Mouse (Mus musculus) brain, adult 2 months (tissue): ENCODE data around the gene Acot2.
"Not testable (repeated sequence)": the region's sequence is repeated elsewhere in the genome, so short reads cannot be mapped to it uniquely, and the experiment has no call there.

Experiments used
- DNase-seq: peaks from one replicate; pipeline ENCODE4 v3.0.0; 2011; ENCODE audit warnings: low read depth, low spot score

The Acot2 gene

GRCm38 (mm10) chr12:83998341-83999107, 10.9 kb downstream of the Acot2 start:
- DNase-seq = peak; percentile 80

- not testable (repeated sequence) for DNase-seq
These were observed 11.6 kb downstream of the Acot2 start for GRCm38 (mm10) chr12:83999237-83999636.

- DNase-seq = no peak
These were observed 12.8 kb downstream of the Acot2 start for GRCm38 (mm10) chr12:84000418-84000817.

GRCm38 (mm10) chr12:84003866-84004265, 16.2 kb downstream of the Acot2 start:
- DNase-seq = no peak

GRCm38 (mm10) chr12:84008251-84008650, 20.6 kb downstream of the Acot2 start:
- DNase-seq = no peak

- no peak for DNase-seq
These were observed 21.1 kb downstream of the Acot2 start for GRCm38 (mm10) chr12:84008729-84009128.

GRCm38 (mm10) chr12:84009171-84009965, 21.7 kb downstream of the Acot2 start, which contains the start of gene Acot1:
Acot1 (plus strand) TSS chr12:84009490.
- peak; percentile 79 for DNase-seq

GRCm38 (mm10) chr12:84010201-84010600, 22.5 kb downstream of the Acot2 start:
- no peak for DNase-seq

- peak; percentile 95 for DNase-seq
These were observed 23.8 kb downstream of the Acot2 start for GRCm38 (mm10) chr12:84011251-84012040.

- no peak for DNase-seq
These were observed 25.5 kb downstream of the Acot2 start for GRCm38 (mm10) chr12:84013130-84013529.

- DNase-seq = peak; percentile 78
These were observed 26.0 kb downstream of the Acot2 start for GRCm38 (mm10) chr12:84013701-84014100.

GRCm38 (mm10) chr12:84020528-84020927, 32.9 kb downstream of the Acot2 start:
- not testable (repeated sequence) for DNase-seq

- DNase-seq = not testable (repeated sequence)
These were observed 34.6 kb downstream of the Acot2 start for GRCm38 (mm10) chr12:84022266-84022665.

- no peak for DNase-seq
These were observed 35.5 kb downstream of the Acot2 start for GRCm38 (mm10) chr12:84023052-84023745.

- DNase-seq = no peak
These were observed 38.2 kb downstream of the Acot2 start for GRCm38 (mm10) chr12:84025888-84026287.

- not testable (repeated sequence) for DNase-seq
These were observed 40.7 kb downstream of the Acot2 start for GRCm38 (mm10) chr12:84028328-84028727.

- not testable (repeated sequence) for DNase-seq
These were observed 41.4 kb downstream of the Acot2 start for GRCm38 (mm10) chr12:84029043-84029442.

GRCm38 (mm10) chr12:84030659-84031332, 43.1 kb downstream of the Acot2 start:
- DNase-seq = peak; percentile 93

GRCm38 (mm10) chr12:84032854-84033253, 45.2 kb downstream of the Acot2 start:
- DNase-seq = no peak

GRCm38 (mm10) chr12:84033302-84033701, 45.6 kb downstream of the Acot2 start:
- not testable (repeated sequence) for DNase-seq

GRCm38 (mm10) chr12:84034108-84034507, 46.4 kb downstream of the Acot2 start:
- DNase-seq = no peak
